Mouse (Mus musculus) embryo, embryonic 9.5 days (tissue): ENCODE measurements around the gene Srpk2.
"Not testable (repeated sequence)": the region's sequence is repeated elsewhere in the genome, so short reads cannot be mapped to it uniquely, and the experiment has no call there.

Experiments used
- DNase-seq: peaks from one replicate; pipeline ENCODE4 v3.0.0-alpha.2; 2017; ENCODE audit errors: extremely low spot score

Srpk2 gene

GRCm38 (mm10) chr5:23507210-23507609 lies 177.2 kb downstream of the Srpk2 start:
- no peak for DNase-seq

- no peak for DNase-seq
Observed at GRCm38 (mm10) chr5:23505578-23505977, 178.8 kb downstream of the Srpk2 start.

- no peak for DNase-seq
Observed at GRCm38 (mm10) chr5:23502317-23502937, 182.0 kb downstream of the Srpk2 start.

- DNase-seq, result no peak
Observed at GRCm38 (mm10) chr5:23501582-23502316, 182.7 kb downstream of the Srpk2 start.

GRCm38 (mm10) chr5:23500715-23501114 lies 183.7 kb downstream of the Srpk2 start:
- DNase-seq, result no peak

- no peak for DNase-seq
Observed at GRCm38 (mm10) chr5:23499257-23499656, 185.2 kb downstream of the Srpk2 start.

GRCm38 (mm10) chr5:23497920-23498319 lies 186.5 kb downstream of the Srpk2 start:
- DNase-seq, result no peak

GRCm38 (mm10) chr5:23496933-23497332 lies 187.5 kb downstream of the Srpk2 start:
- no peak for DNase-seq

GRCm38 (mm10) chr5:23496396-23496795 lies 188.0 kb downstream of the Srpk2 start:
- DNase-seq, result no peak

GRCm38 (mm10) chr5:23490797-23491196 lies 193.6 kb downstream of the Srpk2 start:
- peak; percentile 21 for DNase-seq

GRCm38 (mm10) chr5:23489231-23489630 lies 195.2 kb downstream of the Srpk2 start:
- no peak for DNase-seq

- DNase-seq, result no peak
Observed at GRCm38 (mm10) chr5:23483811-23484210, 200.6 kb downstream of the Srpk2 start.

- no peak for DNase-seq
Observed at GRCm38 (mm10) chr5:23473098-23473873, 211.1 kb downstream of the Srpk2 start.

GRCm38 (mm10) chr5:23466546-23466945 lies 217.9 kb downstream of the Srpk2 start:
- DNase-seq, result no peak

GRCm38 (mm10) chr5:23464743-23465142 lies 219.7 kb downstream of the Srpk2 start:
- DNase-seq, result no peak

- DNase-seq, result no peak
Observed at GRCm38 (mm10) chr5:23464247-23464646, 220.2 kb downstream of the Srpk2 start.

- no peak for DNase-seq
Observed at GRCm38 (mm10) chr5:23461688-23462087, 222.7 kb downstream of the Srpk2 start.

GRCm38 (mm10) chr5:23453561-23453960 lies 230.9 kb downstream of the Srpk2 start:
- not testable (repeated sequence) for DNase-seq
